Mouse (Mus musculus): ENCODE measurements around the gene Cdc26. TPM values are rescaled to one million over a fixed set of nuclear protein-coding genes. Genes with fewer than 3 reads are reported as not detected.

Gene Cdc26
- polyA plus RNA-seq, 1 experiment = 65.8 TPM

GRCm38 (mm10) chr4:62433939-62434870 lies 25.8 kb upstream of the Cdc26 start:
- Histone ChIP-seq H3K4me3 (replicated peaks; ENCODE audit: insufficient read depth, low read depth, low read length) (no peak overlapping the region), H3K27ac (ENCODE audit: insufficient read depth, low read length) (no peak overlapping the region), H3K27me3 (ENCODE audit: control insufficient read depth, insufficient read depth, low read length) (no peaks in the 10 kb centered on the region), H3K4me1 (ENCODE audit: control insufficient read depth, insufficient read depth, low read length) (peaks cover under 1% of the 10 kb centered on the region; the same call in 1 of the 2 replicates)
- TF ChIP-seq POLR2A (IDR thresholded peaks at IDR 0.05; ENCODE audit: borderline replicate concordance, insufficient read depth, low read length) (no peak), CTCF (IDR thresholded peaks at IDR 0.05; ENCODE audit: borderline replicate concordance, insufficient read depth, low read depth, low read length) (no peak)
- 84% methylated on average over 7 of the region's 7 CpGs for WGBS
- DNase-seq = no peak

GRCm38 (mm10) chr4:62431522-62431921 lies 23.1 kb upstream of the Cdc26 start:
- Histone ChIP-seq H3K27me3 (ENCODE audit: control insufficient read depth, insufficient read depth, low read length) (no peaks in the 10 kb centered on the region), H3K4me1 (ENCODE audit: control insufficient read depth, insufficient read depth, low read length) (peaks cover 13% of the 10 kb centered on the region), H3K4me3 (replicated peaks; ENCODE audit: insufficient read depth, low read depth, low read length) (no peak overlapping the region), H3K27ac (ENCODE audit: insufficient read depth, low read length) (no peak overlapping the region)
- DNase-seq = no peak
- WGBS = 86% methylated on average over 4 of the region's 4 CpGs
- TF ChIP-seq CTCF (IDR thresholded peaks at IDR 0.05; ENCODE audit: borderline replicate concordance, insufficient read depth, low read depth, low read length) = no peak
- no peak for TF ChIP-seq POLR2A (IDR thresholded peaks at IDR 0.05; ENCODE audit: borderline replicate concordance, insufficient read depth, low read length)

GRCm38 (mm10) chr4:62430678-62431077 lies 22.2 kb upstream of the Cdc26 start:
- H3K4me3 ChIP-seq (replicated peaks; ENCODE audit: insufficient read depth, low read depth, low read length) = no peak overlapping the region
- H3K4me1 ChIP-seq (ENCODE audit: control insufficient read depth, insufficient read depth, low read length) = peaks cover 13% of the 10 kb centered on the region
- H3K27ac ChIP-seq (ENCODE audit: insufficient read depth, low read length) = no peak overlapping the region
- no peak for DNase-seq
- TF ChIP-seq CTCF (IDR thresholded peaks at IDR 0.05; ENCODE audit: borderline replicate concordance, insufficient read depth, low read depth, low read length) (no peak), POLR2A (IDR thresholded peaks at IDR 0.05; ENCODE audit: borderline replicate concordance, insufficient read depth, low read length) (no peak)
- no peaks in the 10 kb centered on the region for H3K27me3 ChIP-seq (ENCODE audit: control insufficient read depth, insufficient read depth, low read length)

GRCm38 (mm10) chr4:62429616-62430015 lies 21.2 kb upstream of the Cdc26 start:
- DNase-seq = no peak
- TF ChIP-seq CTCF (IDR thresholded peaks at IDR 0.05; ENCODE audit: borderline replicate concordance, insufficient read depth, low read depth, low read length) (no peak), POLR2A (IDR thresholded peaks at IDR 0.05; ENCODE audit: borderline replicate concordance, insufficient read depth, low read length) (no peak)
- H3K4me1 ChIP-seq (ENCODE audit: control insufficient read depth, insufficient read depth, low read length) = peaks cover 13% of the 10 kb centered on the region
- H3K27me3 ChIP-seq (ENCODE audit: control insufficient read depth, insufficient read depth, low read length) = no peaks in the 10 kb centered on the region
- H3K27ac ChIP-seq (ENCODE audit: insufficient read depth, low read length) = no peak overlapping the region
- H3K4me3 ChIP-seq (replicated peaks; ENCODE audit: insufficient read depth, low read depth, low read length) = no peak overlapping the region
- 91% methylated on average over 9 of the region's 9 CpGs for WGBS

- Histone ChIP-seq H3K4me1 (ENCODE audit: control insufficient read depth, insufficient read depth, low read length) (peaks cover 13% of the 10 kb centered on the region), H3K27me3 (ENCODE audit: control insufficient read depth, insufficient read depth, low read length) (no peaks in the 10 kb centered on the region), H3K27ac (ENCODE audit: insufficient read depth, low read length) (no peak overlapping the region), H3K4me3 (replicated peaks; ENCODE audit: insufficient read depth, low read depth, low read length) (no peak overlapping the region)
- peak; percentile 26 to 31 for DNase-seq
- WGBS = 43% methylated on average over 17 of the region's 17 CpGs
- TF ChIP-seq CTCF (IDR thresholded peaks at IDR 0.05; ENCODE audit: borderline replicate concordance, insufficient read depth, low read depth, low read length) = no peak
- no peak for TF ChIP-seq POLR2A (IDR thresholded peaks at IDR 0.05; ENCODE audit: borderline replicate concordance, insufficient read depth, low read length)
Observed at GRCm38 (mm10) chr4:62427978-62428758, 19.7 kb upstream of the Cdc26 start.

GRCm38 (mm10) chr4:62425891-62426290 lies 17.4 kb upstream of the Cdc26 start:
- TF ChIP-seq POLR2A (IDR thresholded peaks at IDR 0.05; ENCODE audit: borderline replicate concordance, insufficient read depth, low read length) = no peak
- no peak for TF ChIP-seq CTCF (IDR thresholded peaks at IDR 0.05; ENCODE audit: borderline replicate concordance, insufficient read depth, low read depth, low read length)

GRCm38 (mm10) chr4:62419091-62419490 lies 10.6 kb upstream of the Cdc26 start:
- Histone ChIP-seq H3K27ac (ENCODE audit: insufficient read depth, low read length) (peak overlapping the region; percentile 95), H3K4me1 (ENCODE audit: control insufficient read depth, insufficient read depth, low read length) (peaks cover 11% of the 10 kb centered on the region; the same call in 1 of the 2 replicates), H3K4me3 (replicated peaks; ENCODE audit: insufficient read depth, low read depth, low read length) (no peak overlapping the region), H3K27me3 (ENCODE audit: control insufficient read depth, insufficient read depth, low read length) (no peaks in the 10 kb centered on the region)
- peak; percentile 61 to 82 for DNase-seq
- 25% methylated on average over 6 of the region's 6 CpGs for WGBS
- no peak for TF ChIP-seq CTCF (IDR thresholded peaks at IDR 0.05; ENCODE audit: borderline replicate concordance, insufficient read depth, low read depth, low read length)
- TF ChIP-seq POLR2A (IDR thresholded peaks at IDR 0.05; ENCODE audit: borderline replicate concordance, insufficient read depth, low read length) = no peak

More at GRCm38 (mm10) chr4:62425891-62426290, 17.4 kb upstream of the Cdc26 start:
- Histone ChIP-seq H3K27ac (ENCODE audit: insufficient read depth, low read length) (no peak overlapping the region), H3K4me1 (ENCODE audit: control insufficient read depth, insufficient read depth, low read length) (peaks cover 13% of the 10 kb centered on the region), H3K4me3 (replicated peaks; ENCODE audit: insufficient read depth, low read depth, low read length) (no peak overlapping the region), H3K27me3 (ENCODE audit: control insufficient read depth, insufficient read depth, low read length) (no peaks in the 10 kb centered on the region)
- WGBS = 90% methylated on average over 4 of the region's 4 CpGs
- no peak for DNase-seq

Data from cerebellum, adult 2 months (tissue).